Mouse (Mus musculus) gastrocnemius, postnatal 36 days (tissue): ENCODE results near the gene Zbtb20. TPM values are rescaled to one million over a fixed set of nuclear protein-coding genes. Genes with fewer than 3 reads are reported as not detected.

Experiments
- DNase-seq, 2 experiments: peaks; one replicate each; pipeline ENCODE4 v3.0.0; 2022
- intact Hi-C: fragments of 180-260 bp; cut with DNase I; formaldehyde crosslinking; loops from one replicate; pipeline ENCODE4 v1.15.1; 2025
- total RNA-seq, 2 experiments: library from RNA; stranded (reverse); gene quantifications; 2 replicates each; pipeline ENCODE4 v1.2.3; 2021

Gene Zbtb20
- total RNA-seq, 2 experiments from 2014 or later, result 88.0 to 95.5 TPM

DNA sequence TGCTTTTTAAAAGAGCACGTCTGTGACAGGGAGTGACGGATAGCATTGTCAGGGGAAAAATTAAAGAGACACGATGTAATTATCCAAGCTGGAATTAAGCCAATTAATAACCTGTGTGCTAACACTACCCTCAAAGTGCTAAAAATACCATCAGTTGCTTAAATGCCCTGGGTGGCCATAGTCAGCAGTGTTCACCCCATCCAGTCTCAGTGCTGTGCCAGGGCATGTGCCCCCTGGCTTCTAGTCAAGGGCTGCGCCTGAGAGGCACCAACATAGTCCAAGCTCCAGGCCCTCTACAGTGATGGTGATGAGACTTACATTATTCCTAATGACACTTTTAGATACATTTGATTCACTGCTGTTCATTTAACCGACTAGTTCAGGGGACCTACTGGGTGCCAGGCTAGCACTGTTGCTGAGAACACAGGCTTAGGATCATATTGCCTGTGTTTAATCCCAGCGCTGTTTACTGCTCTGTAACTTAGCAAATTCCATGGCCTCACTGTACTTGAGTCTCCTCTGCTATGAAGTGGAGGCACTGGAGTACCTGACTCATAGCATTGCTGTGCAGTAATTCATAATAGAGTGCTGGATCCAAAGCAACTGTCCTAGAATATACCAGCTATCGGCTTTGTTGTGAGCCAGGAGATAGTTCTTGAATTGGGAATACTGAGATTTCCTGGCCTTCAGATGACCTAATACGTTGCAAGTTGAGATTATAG is 624.6 kb downstream of the Zbtb20 start:
- DNase-seq, result no peak

DNA sequence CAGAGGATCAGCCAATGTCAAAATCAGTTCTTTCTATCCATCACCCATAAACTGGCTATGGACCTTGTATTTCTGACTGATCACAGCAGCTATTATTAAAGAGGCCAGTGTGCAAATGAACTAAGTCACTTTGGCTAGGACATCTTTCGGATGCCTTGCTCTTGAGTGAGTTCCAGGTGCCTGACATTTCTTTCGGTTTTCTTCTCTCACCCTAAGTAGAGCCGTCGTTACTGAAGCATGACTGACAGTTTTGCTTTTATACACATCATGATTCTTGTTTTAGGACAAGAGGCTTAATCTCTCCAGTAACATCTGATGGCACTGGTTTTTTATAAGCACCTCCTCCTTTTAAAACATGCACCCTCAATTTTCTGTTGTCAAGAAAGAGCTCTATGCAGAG is 625.6 kb downstream of the Zbtb20 start:
- DNase-seq, result no peak
- intact Hi-C loops, result no loop called here

More for the DNA sequence above, 624.6 kb downstream of the Zbtb20 start:
- intact Hi-C loops, result no loop called here

DNA sequence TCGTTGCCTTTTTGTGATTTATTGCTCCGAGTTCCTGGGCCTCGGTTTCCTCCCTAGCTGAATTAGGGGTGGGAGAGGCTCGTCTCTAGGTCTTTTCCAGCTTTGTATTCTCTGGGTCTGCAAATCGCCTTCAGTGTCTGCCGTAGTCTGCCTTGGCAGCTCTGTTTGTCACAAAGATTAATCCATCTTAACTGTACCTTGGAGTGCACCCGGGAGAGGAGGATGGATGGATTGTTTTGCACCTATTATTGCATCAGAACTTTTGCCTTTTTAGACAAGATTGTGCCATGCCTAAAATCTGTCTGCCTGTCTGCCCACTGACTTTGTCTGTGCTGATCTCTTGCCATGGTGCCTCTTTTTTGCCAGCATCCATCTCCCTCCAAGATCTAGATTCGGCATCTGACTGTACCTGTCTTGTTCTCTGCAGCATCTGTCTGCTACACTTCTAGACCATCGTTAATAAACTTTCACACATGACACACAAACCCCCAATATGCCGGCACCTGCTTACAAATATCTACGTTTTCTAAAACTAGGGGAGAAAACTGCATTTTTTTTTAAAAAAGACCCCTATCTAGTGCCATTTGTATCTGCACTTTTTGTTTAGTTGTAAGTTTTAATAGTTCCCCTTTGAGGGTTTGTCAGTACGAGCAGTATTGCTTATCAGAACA is 626.8 kb downstream of the Zbtb20 start:
- DNase-seq, result no peak
- intact Hi-C loops, result no loop called here

DNA sequence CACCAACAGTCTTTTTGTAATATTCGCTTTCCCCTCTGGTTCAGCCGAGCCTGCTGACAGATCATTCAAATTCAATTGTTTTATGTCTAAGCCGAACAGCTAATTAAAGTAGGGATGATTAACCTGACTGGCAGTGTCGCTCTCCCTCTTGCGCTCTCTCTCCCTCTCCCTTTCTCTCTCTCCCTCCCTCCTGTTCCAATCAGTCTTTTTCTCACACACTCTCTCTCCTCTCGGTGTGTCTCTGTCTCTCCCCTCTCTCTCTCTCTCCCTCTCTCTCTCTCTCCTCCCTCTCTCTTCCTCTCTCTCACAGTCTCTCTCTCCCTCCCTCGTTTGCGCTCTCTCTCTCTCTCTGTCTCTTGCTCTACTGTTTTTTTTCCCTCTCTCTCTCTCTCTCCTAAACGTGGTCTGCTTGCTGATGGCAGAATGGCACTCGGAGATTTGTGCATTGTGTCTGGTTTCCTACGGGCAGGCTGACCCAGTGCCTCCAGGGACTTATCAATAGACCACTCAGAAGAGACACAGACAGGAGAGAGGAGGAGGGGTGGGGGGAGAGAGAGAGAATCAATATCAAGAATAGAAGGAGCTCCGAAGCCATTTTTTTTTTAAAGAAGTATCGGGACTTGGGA is 627.4 kb downstream of the Zbtb20 start:
- intact Hi-C loops, result no loop called here
- DNase-seq, result no peak

DNA sequence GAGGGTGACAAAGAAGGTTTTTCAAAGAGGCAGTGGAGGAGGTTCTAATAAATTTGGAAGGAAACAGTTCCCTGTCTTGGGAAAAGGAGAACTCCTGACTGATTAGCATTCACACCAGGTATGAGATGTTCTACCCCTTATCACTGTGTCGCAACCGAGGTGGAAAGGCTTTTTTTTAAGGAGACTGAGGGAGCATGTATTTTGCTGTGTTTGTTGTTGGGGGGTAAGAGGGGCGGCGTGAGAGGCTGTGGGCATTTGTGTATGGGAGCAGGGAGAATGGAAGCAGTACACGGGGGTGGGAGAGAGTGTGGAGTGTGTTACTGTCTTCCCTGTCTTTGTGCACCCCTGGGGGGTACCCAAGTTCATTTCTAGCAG is 627.9 kb downstream of the Zbtb20 start:
- DNase-seq, result no peak
- intact Hi-C loops, result no loop called here

DNA sequence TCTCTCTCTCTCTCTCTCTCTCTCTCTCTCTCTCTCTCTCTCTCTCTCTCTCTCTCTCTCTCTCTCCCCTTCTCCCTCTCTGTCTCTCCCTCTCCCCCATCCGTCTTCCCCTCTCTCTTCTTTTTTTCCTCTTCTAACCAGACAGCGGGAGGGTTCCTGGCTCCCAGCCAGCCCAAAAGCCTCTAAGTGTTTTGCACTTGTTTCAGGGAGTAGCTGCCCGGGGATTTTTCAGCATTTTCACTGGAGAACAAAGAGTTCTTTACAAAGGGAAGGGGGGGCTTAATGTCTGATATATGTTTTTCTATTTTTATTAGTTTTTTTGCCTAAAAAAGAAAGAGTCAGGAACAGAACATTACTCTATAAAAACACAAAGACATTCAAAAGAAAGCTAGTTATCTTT is 628.5 kb downstream of the Zbtb20 start:
- intact Hi-C loops, result no loop called here
- peak; percentile 61 to 78 for DNase-seq

DNA sequence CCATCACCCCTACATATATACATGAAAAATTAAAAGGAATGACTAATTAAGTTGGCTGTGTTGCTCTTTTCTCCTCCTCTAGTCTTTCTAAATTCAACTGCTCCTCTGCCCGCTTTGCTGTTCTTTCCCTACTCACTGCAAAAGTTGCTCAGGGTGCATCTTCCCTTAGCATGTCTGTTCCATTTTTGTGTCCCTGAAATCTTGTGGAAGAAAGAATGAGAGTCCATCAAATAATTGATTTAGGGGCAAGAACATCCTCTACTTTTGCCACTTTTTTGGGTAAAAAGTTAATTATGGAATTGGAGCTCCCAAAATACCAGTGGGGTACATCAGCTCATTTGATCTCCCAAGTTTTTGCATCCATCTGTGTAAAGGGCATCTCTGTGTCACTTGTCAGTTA is 628.9 kb downstream of the Zbtb20 start:
- intact Hi-C loops, result no loop called here

DNA sequence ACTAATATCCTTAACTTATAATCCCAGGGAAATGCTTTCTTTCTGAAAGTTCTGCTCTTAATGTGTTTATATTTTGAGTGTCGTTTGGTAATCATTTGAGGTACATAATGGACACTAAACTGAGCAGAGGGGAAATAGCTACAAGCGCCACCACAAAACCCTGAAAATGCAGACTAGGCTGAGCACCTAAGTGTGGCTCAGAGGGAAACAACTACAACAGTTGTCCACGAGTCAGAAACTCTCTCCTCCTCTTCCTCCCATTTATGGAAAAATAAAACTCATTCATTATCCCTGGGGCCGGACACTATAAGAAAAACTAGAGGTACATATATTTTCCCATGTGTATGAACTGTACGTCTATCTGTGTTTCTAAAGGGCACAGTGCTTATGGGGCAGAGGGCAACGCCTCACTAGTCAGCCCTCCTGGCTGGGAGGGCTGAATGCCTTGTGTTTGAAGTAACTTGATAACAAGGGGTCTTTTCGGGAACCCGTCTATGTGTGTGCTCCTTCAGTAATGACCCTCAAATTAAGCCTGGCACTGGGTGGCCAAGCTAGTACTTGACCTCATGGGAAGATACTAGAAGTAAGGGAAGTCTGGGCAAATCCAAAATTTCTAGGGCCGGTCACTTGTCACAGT is 629.8 kb downstream of the Zbtb20 start:
- DNase-seq, result no peak
- intact Hi-C loops, result loop anchor here (5.0 kb wide), 1 partner anchor 72 kb away; no protein-coding TSS in a partner anchor

More for the DNA sequence above, 628.9 kb downstream of the Zbtb20 start:
- no peak for DNase-seq

DNA sequence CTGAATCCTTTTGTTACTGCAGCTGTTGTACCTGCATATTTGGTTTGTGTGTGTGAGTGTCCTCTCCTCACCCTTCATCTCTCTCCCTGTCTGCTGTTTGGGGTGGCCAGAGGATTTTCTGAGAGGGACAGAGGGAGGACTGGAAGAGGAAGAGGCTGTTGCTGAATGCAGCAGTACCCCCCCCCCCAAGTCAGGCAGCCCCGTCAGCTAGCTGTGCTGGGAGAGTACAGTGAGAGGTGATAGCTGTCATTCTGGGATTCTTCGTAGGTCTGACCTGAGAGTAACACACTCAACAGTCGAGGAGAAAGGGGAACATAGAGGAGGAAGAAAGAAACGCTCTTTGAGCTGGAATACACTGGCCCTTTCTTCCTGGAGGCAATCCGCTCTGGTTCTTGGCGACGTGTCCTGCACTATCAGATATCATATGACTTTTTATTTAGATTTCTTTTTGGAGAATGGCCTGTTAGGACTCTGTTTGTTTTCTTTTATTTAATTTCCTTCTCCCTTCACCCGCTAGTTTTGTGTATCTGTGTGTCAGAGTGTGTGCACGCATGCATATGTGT is 630.6 kb downstream of the Zbtb20 start:
- intact Hi-C loops, result loop anchor here (5.0 kb wide), 1 partner anchor 71 kb away; no protein-coding TSS in a partner anchor
- no peak for DNase-seq

DNA sequence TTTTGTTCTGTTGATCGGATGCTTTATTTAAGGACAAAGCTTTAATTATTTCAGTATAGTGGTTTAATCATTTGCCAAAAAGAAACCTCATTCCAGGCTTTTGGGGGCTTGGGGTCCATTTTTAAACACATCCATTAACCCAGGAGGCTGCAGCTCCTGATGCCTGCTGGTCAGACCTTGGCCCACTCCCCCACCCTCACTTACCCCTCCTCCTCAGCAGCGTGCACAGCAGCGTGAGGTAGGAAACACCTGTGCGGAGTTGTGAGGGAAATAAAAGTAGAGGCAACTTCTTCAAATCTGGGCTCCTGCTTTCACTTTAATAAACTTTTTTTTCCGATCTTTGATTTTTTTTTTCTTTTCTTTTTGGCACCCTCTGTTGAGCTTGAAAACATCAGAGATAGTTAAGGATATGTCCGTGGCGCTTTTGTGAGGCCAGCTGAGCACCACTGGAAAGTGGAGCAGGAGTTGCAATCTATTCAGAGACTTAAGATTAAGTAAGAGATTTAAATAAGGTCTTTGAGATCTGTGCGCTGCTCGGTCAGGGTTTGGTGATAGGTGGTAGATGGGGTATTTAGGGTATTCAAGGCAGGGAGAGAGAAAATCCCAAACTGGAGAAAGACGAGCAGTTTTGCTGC is 631.2 kb downstream of the Zbtb20 start:
- intact Hi-C loops, result loop anchor here (5.0 kb wide), 1 partner anchor 70 kb away; no protein-coding TSS in a partner anchor

DNA sequence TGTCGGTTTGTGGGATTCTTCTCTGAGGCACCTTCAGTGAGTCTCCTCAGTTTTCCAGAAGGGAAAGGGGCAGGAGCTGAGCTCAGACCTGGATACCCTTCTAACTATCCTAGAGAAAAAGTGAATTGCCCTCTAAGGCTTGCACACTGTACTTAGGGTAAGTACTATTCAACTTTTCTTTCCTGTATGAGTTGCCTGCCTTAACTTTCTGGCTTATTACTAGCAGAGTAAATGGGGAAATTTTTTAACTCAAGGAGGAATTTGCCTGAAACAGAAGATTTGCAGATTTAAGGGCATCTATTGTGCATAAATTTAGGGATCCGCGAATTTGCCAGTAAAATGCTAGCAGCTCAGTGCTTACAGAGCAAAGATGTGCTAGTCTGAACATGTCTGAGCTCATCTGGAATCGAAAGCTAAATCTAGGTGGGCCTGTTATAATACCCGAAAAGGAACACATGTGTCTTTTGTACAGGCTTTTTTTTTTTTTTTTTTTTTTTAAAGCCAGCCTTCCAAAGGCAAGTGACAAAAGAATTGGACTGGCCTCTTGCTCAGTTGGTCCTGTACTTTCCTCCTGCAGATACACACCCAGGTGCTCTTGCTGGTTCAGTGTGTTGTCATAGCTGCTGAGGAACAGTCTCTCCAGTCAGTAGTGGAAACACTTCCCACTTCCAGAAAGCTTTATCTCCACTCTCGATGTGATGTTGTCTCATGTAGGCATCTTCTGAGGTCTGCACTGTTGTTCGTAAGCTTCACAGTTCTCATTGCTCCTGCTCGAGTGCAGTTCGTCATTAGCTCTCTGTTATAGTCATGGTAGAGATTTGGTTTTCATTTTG is 632.7 kb downstream of the Zbtb20 start:
- no peak for DNase-seq
- intact Hi-C loops, result loop anchor here (5.0 kb wide), 1 partner anchor 69 kb away; no protein-coding TSS in a partner anchor

More for the DNA sequence above, 631.2 kb downstream of the Zbtb20 start:
- no peak for DNase-seq

DNA sequence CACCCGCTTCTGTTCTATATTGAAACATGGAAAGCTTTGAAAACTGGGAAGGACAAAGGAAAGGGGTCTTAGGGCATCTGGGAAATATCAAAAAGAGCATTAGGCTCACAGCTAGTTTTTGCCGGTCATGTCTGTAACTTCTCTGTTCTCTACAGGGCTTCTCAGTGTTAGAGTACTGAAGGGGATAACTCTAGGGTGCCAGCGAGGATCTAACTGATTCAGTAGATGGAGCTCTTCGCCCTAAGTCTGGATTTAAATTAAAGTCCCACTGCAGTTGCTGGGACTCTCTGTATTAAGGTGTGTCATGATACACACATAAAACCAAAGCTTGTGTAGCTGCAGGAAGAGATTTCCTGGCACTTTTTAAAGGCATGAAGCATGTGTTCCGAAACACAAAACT is 634.8 kb downstream of the Zbtb20 start:
- intact Hi-C loops, result no loop called here
- no peak for DNase-seq

DNA sequence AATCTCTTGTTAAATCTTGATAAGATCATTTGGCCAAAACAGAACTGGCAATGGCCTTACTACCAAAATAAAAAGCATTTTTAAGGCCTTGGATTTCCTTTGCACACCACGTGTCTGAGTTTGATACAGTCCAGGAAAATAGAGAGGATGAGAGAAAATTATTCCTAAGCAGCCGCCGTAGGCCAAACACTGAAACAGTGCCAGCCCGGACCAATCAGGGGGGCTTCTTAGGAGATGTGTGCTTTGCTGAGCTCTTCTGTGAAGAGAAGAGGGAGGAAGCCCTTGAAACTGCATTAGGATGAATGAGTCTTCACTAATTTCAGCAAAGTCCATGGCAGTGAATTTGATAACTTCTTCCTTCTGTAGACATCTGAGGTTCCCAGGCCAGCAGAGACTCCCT is 635.9 kb downstream of the Zbtb20 start:
- intact Hi-C loops, result no loop called here
- no peak for DNase-seq

DNA sequence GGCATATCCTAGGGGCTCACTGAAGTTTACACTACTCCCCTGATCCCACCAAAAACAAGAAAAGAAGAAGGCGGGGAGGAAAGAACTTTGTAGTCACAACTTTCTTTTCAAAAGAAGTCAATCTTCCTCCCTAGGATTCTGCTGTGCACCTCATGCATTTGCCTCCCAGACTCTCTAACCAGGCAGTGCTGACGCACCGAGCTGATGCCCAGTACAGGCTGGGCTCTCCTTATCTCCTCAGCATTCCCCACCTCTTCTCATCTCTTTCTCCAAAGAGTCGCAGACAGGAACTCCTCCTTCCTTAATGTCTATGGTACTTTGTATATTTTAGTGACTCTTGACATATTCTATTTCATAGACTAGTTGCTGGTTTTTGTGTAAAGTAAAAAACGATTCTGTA is 638.3 kb downstream of the Zbtb20 start:
- intact Hi-C loops, result no loop called here

DNA sequence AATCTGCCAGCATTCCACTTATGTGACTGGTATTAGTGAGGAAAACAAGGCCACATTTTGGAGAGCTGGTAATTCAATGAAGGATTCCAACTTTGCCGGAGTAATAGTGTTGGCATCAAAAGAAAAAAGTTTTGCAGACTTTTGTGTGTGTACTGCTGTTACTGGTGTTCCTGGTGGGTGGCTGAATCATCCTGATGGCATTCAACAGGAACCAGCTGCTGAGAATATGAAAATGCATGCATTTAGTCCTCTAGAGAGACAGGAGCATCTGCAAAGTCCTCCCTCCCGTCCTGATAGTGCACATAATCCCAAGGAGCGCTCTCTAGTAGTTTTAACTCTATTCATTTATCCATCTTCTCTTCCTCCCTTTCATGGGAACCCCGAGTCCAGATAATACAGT is 639.9 kb downstream of the Zbtb20 start:
- intact Hi-C loops, result no loop called here
- DNase-seq, result no peak

More for the DNA sequence above, 638.3 kb downstream of the Zbtb20 start:
- no peak for DNase-seq

DNA sequence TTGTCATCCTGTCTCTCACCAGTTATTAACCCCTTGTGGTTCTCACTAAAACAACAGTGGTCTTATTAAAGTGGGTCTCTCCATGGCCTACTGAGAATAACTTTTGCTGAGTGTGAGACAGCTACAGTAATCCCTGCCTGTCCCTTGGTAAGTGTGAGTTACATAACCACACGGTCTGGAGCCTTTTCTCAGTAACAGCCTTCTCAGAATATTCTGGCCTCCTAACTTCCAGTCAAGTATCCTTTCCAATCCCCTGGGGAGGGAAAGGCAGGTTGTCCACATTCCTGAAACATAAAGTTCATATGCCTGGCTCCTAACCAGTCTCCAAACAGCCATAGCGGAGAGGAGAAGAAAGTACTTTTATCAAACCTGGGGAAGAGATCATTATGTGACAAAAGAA is 644.6 kb downstream of the Zbtb20 start:
- no peak for DNase-seq
- intact Hi-C loops, result no loop called here

DNA sequence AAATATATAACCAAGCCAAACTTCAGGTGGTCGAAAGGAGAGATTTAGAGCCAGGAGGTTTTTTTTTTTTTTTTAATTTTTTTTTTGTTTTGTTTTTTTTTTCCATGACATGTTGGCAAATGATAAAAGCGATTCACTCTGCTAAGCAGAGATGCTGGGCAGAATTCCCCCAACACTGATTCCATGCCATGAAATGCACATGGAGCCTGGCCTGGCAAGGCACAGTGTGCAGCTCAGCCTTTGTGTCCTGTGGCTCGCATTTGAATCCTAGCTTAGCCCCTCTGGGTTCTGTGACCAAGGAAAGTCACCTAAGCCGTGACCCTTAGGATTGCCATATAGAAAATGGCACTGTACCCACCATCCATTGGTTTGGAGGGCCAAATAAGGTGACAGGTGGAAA is 646.8 kb downstream of the Zbtb20 start:
- no peak for DNase-seq
- intact Hi-C loops, result no loop called here

DNA sequence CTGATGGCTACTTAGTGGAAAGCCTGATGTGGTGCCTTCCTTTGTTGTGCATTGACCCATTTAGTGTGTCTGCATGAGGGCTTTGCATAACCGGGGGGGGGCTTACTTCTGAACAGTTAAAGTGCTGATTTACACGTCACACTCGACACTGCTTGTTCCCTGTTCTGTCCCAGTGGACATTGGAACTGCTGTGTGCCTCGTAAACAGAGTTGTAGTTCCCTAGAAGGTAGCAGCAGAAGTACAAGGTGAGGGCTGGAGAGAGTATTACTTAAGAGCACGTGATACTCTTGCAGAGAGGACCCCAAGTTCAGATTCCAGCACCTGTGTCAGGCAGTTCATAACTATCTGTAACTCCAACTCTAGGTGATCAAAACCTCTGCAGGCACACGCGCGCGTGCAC is 648.5 kb downstream of the Zbtb20 start:
- intact Hi-C loops, result no loop called here
- no peak for DNase-seq

DNA sequence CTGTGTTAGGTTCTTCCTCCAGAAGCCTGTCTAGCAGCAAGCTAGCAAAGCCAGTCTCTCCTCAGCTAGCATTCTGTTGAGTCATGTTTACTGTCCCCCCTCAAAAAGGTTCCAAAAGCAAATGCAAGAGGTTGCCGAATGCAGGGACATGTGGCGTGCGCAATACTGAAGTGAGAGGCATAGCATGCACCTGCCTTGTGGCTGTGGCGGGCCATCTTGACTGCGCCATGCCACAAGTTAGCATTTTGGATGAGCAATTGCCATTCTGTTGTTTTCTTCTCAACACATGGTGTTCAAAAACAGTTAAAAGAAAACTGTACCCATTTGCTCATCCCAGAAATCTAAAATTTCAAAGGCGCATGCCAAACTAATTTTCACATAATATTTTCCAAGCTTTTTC is 649.9 kb downstream of the Zbtb20 start:
- intact Hi-C loops, result no loop called here
- DNase-seq, result no peak
